Mouse (Mus musculus): ENCODE results near the gene Gm15217.

Gm15217 gene

GRCm38 (mm10) chr14:46379285-46379684, at the start of gene Gm15217:
TSS of gene Gm15217 (plus strand) at chr14:46379414.
- no peak for DNase-seq (ENCODE audit: low spot score in 2 of 2)

- no peak for DNase-seq (ENCODE audit: low spot score in 2 of 2)
Measured at GRCm38 (mm10) chr14:46333421-46334237, 45.6 kb upstream of the Gm15217 start.

DNA sequence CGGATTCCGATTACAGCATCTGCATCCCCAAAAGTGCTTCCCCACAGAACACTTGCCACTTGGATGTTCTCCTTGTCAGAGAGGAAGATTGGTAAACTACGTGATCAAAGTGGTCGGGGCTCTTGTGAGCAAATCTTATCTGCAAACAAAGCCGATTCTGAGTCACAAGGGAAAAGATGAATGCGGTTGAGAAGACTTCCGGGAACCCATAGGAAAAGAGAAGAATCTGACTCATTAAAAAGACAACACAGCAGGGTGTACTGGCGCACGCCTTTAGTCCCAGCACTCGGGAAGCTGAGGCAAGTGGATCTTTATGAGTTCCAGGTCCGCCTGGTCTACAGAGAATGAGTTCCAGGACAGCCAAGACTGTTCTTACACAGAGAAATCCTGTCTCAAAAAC, 40.4 kb upstream of the Gm15217 start:
- DNase-seq (ENCODE audit: low spot score in 2 of 2) = no peak

DNA sequence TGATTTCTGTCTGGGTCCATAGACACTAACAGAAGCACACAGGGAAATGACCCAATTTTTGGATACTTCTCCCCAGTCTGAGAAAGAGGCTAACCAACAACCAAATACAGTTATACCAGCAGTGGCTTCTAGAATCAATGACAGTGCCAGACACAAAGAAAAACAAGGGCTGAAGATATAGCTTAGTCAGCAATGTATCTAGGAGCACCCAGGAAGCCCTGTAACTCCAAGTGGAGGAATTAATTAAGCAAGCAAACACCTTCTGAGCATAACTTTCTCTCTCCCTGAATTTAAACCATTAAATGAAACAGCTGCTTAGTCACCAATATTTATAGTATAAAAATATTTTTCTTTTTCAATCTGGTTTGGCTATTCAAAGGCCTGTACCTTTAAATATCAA, 34.5 kb upstream of the Gm15217 start:
- no peak for DNase-seq (ENCODE audit: low spot score in 2 of 2)

DNA sequence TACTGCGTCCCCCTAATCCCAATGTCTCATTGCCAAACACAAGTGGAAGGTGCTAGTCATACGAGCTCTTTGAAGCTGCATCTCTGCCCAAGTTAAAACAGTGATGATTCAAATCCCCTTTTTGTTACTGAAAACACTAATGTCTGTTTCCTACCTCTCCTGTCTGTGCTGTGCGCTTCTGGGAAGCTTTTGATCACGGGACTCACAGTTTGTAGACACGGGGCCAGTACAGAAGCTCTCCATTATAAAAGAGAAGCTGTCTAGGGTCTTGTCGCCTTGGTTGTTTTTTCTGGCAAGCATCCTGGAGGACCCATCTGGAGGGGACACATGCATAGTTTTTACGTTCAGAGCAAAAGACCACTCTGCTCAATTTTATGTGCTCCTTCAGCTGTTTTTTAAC, 21.9 kb upstream of the Gm15217 start:
- DNase-seq (ENCODE audit: low spot score in 2 of 2) = no peak

- no peak for DNase-seq (ENCODE audit: low spot score in 2 of 2)
Measured at GRCm38 (mm10) chr14:46357696-46358095, 21.5 kb upstream of the Gm15217 start.

- no peak for DNase-seq (ENCODE audit: low spot score in 2 of 2)
Measured at GRCm38 (mm10) chr14:46363209-46363608, 16.0 kb upstream of the Gm15217 start.

GRCm38 (mm10) chr14:46372452-46372851, 6.8 kb upstream of the Gm15217 start:
- no peak for DNase-seq (ENCODE audit: low spot score in 2 of 2)

- DNase-seq (ENCODE audit: low spot score in 2 of 2) = no peak
Measured at GRCm38 (mm10) chr14:46375796-46376195, 3.4 kb upstream of the Gm15217 start.

- DNase-seq (ENCODE audit: low spot score in 2 of 2) = no peak
Measured at GRCm38 (mm10) chr14:46380286-46380721, 1.1 kb downstream of the Gm15217 start.

GRCm38 (mm10) chr14:46381457-46381856, 2.2 kb downstream of the Gm15217 start:
- no peak for DNase-seq (ENCODE audit: low spot score in 2 of 2)

- no peak for DNase-seq (ENCODE audit: low spot score in 2 of 2)
Measured at GRCm38 (mm10) chr14:46384946-46385691, 5.9 kb downstream of the Gm15217 start.

DNA sequence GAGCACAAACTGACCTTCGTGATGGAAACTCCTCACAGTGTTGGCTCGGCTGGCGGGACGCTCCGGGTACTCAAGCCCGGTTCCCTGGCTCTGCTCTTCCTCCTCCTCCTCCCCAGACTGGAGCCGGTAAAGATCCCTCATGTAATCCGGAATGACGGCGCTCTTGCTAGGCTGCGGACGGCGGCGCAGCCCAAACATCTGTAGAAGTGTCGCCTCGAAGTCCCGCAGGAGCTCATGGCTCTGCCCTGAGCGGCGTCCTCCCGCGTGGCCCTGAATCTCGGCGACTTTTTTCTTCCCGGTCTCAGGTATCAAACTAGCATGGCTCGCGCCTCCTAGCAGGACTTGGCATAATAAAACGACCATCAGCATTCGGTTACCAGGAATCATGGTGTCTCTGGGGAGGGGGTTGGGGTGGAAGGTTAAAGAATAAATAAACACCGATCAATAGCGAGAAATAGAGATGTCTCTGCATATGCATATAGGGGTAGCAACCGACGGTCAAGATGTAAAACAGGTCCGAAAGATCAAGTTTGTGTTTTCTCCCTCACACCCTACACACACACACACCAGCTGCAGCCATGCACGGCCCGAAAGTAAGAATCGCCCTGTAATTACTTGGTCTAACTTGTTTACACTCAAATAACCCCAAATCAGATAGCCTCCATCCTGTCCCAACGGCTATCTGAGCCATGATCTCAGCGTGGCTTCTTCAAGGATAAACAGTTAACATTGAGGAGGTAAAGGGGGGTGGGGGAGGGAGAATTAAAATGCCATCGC, 6.7 kb downstream of the Gm15217 start:
- no peak for DNase-seq (ENCODE audit: low spot score in 2 of 2)

GRCm38 (mm10) chr14:46386478-46387356, 7.5 kb downstream of the Gm15217 start:
- no peak for DNase-seq (ENCODE audit: low spot score in 2 of 2)

- DNase-seq (ENCODE audit: low spot score in 2 of 2) = no peak
Measured at GRCm38 (mm10) chr14:46387357-46387671, 8.1 kb downstream of the Gm15217 start.

GRCm38 (mm10) chr14:46387821-46388481, 8.7 kb downstream of the Gm15217 start:
- no peak for DNase-seq (ENCODE audit: low spot score in 2 of 2)

- DNase-seq (ENCODE audit: low spot score in 2 of 2) = no peak
Measured at GRCm38 (mm10) chr14:46388636-46389035, 9.4 kb downstream of the Gm15217 start.

DNA sequence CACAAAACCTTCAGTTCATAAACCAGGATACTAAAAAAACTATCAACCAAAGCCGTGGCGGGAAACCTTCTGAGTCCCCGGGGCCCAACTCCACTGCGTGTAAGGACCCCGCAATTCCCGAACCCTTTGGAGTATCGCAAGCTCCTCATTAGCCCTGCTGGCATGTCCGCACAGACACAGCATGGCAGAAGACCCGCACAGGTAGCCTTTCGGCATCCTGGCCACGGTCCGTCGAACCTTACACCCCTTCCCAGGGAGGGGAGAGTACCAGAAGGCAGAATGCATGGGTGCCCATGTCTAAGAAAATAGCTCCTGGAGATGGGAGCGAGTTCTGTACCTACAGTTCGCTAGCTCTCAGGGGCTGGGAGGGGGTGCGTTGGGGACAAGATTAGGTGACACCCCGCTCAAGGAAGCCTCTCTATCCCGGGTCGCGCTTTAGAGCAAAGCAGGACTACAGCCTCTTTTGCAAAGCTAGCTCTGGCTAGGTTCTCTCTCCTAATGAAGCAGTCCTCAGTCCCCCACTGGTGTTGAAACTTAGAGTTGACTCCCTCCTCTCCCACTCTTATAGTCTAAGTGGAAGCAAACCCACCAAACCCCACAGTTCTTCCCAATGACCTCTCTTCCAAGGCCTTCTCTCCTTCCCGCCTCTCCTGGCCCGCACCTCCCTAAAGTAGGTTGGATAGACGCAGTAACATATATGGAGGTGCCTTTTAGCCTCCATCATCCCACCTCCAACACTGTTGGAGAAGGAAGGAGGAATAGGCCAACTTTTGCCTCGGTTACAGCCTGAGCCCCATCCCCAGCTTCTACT, 10.4 kb downstream of the Gm15217 start:
- no peak for DNase-seq (ENCODE audit: low spot score in 2 of 2)

DNA sequence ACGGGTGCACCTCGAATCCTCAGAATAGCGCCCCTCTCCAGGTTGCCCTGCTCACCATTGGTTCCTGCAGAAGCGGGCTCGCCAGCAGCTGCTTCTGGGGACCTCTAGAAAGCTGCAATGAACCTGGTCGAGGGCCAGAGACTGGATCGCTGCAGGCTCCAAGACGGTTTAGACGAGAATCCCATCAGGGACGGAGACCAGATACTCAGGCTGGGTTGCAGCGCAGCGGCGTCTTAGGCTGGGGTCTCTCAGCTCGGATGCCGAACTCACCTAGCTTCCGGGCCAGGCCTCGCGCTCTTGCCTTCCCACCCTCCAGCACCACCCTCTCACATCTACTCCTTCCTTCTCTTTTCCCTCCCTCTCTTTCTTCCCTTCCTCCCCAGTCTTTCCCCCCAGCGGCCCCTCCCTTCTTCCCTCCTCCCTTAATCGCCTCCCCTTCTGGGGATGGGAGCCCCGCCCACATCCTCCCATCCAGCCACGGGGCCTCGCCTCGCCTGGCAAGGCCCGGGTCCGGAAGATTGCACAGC, 11.1 kb downstream of the Gm15217 start, which contains the start of gene Bmp4:
Bmp4 (minus strand) TSS at position 421 of the 527 bp plus-strand sequence.
- no peak for DNase-seq (ENCODE audit: low spot score in 2 of 2)
